Mouse (Mus musculus) fat pad, adult 2 months (tissue): ENCODE results near the gene Fam102b.

Experiments used
- DNase-seq: peaks from one replicate; pipeline ENCODE4 v3.0.0-alpha.2; 2011; ENCODE audit warnings: low read depth, low spot score; ENCODE audit errors: extremely low read depth

Fam102b gene

GRCm38 (mm10) chr3:109027515-109027987 is at the start of gene Fam102b:
Gene Fam102b (minus strand): TSS chr3:109027607.
- no peak for DNase-seq

GRCm38 (mm10) chr3:109062989-109063388 is 35.6 kb upstream of the Fam102b start:
- no peak for DNase-seq

- no peak for DNase-seq
Measured at GRCm38 (mm10) chr3:109062391-109062790, 35.0 kb upstream of the Fam102b start.

- no peak for DNase-seq
Measured at GRCm38 (mm10) chr3:109059903-109060302, 32.5 kb upstream of the Fam102b start.

- no peak for DNase-seq
Measured at GRCm38 (mm10) chr3:109051946-109052331, 24.5 kb upstream of the Fam102b start.

- no peak for DNase-seq
Measured at GRCm38 (mm10) chr3:109051056-109051945, 23.9 kb upstream of the Fam102b start.

- no peak for DNase-seq
Measured at GRCm38 (mm10) chr3:109047707-109048283, 20.4 kb upstream of the Fam102b start.

GRCm38 (mm10) chr3:109046428-109046827 is 19.0 kb upstream of the Fam102b start:
- DNase-seq, result no peak

- no peak for DNase-seq
Measured at GRCm38 (mm10) chr3:109043395-109043794, 16.0 kb upstream of the Fam102b start.

GRCm38 (mm10) chr3:109040908-109041307 is 13.5 kb upstream of the Fam102b start:
- peak; percentile 92 for DNase-seq

- DNase-seq, result peak; percentile 83
Measured at GRCm38 (mm10) chr3:109034411-109034810, 7.0 kb upstream of the Fam102b start.

GRCm38 (mm10) chr3:109032306-109032705 is 4.9 kb upstream of the Fam102b start:
- no peak for DNase-seq

- no peak for DNase-seq
Measured at GRCm38 (mm10) chr3:109031626-109032025, 4.2 kb upstream of the Fam102b start.

- no peak for DNase-seq
Measured at GRCm38 (mm10) chr3:109030817-109031216, 3.4 kb upstream of the Fam102b start.

GRCm38 (mm10) chr3:109029661-109030060 is 2.3 kb upstream of the Fam102b start:
- no peak for DNase-seq

- no peak for DNase-seq
Measured at GRCm38 (mm10) chr3:109026991-109027470, 376 bp downstream of the Fam102b start.

- DNase-seq, result no peak
Measured at GRCm38 (mm10) chr3:109026462-109026990, 881 bp downstream of the Fam102b start.

- DNase-seq, result no peak
Measured at GRCm38 (mm10) chr3:109025579-109025978, 1.8 kb downstream of the Fam102b start.

- DNase-seq, result no peak
Measured at GRCm38 (mm10) chr3:109023066-109023465, 4.3 kb downstream of the Fam102b start.

GRCm38 (mm10) chr3:109021720-109022516 is 5.5 kb downstream of the Fam102b start:
- no peak for DNase-seq

- DNase-seq, result no peak
Measured at GRCm38 (mm10) chr3:109018336-109018735, 9.1 kb downstream of the Fam102b start.
